Mouse (Mus musculus) thymus, postnatal 4 days (tissue): ENCODE results near the gene P4htm.

ENCODE experiments used
- DNase-seq: peaks from one replicate; pipeline ENCODE4 v3.0.0; 2021

Gene P4htm

GRCm38 (mm10) chr9:108577025-108577424, 20.4 kb downstream of the P4htm start:
- DNase-seq = no peak

GRCm38 (mm10) chr9:108575321-108576297, 21.9 kb downstream of the P4htm start:
- no peak for DNase-seq

GRCm38 (mm10) chr9:108574921-108575320, 22.5 kb downstream of the P4htm start:
- no peak for DNase-seq

GRCm38 (mm10) chr9:108573774-108574690, 23.4 kb downstream of the P4htm start:
- peak; percentile 89 for DNase-seq

- DNase-seq = no peak
Observed at GRCm38 (mm10) chr9:108572321-108572720, 25.1 kb downstream of the P4htm start.

- no peak for DNase-seq
Observed at GRCm38 (mm10) chr9:108571401-108571973, 26.0 kb downstream of the P4htm start.

GRCm38 (mm10) chr9:108570207-108570896, 27.1 kb downstream of the P4htm start:
- peak; percentile 96 for DNase-seq

- peak; percentile 88 for DNase-seq
Observed at GRCm38 (mm10) chr9:108569381-108570206, 27.9 kb downstream of the P4htm start, which contains the start of gene Dalrd3. TSS of gene Dalrd3 (plus strand) at chr9:108569886.

- peak; percentile 45 for DNase-seq
Observed at GRCm38 (mm10) chr9:108568511-108568921, 29.0 kb downstream of the P4htm start.

GRCm38 (mm10) chr9:108567931-108568419, 29.5 kb downstream of the P4htm start:
- DNase-seq = peak; percentile 43

GRCm38 (mm10) chr9:108566815-108567776, 30.4 kb downstream of the P4htm start, which contains the start of gene Ndufaf3:
TSS of gene Ndufaf3 (minus strand) at chr9:108567434.
- DNase-seq = peak; percentile 98

GRCm38 (mm10) chr9:108565881-108566814, 31.3 kb downstream of the P4htm start:
- DNase-seq = no peak

GRCm38 (mm10) chr9:108564131-108564530, 33.3 kb downstream of the P4htm start:
- DNase-seq = no peak

- DNase-seq = no peak
Observed at GRCm38 (mm10) chr9:108563671-108564070, 33.8 kb downstream of the P4htm start.

GRCm38 (mm10) chr9:108560227-108560841, 37.1 kb downstream of the P4htm start, which contains the start of gene Impdh2:
TSS of gene Impdh2 (plus strand) at chr9:108560286.
- peak; percentile 94 for DNase-seq

- no peak for DNase-seq
Observed at GRCm38 (mm10) chr9:108559169-108559568, 38.3 kb downstream of the P4htm start.

- DNase-seq = no peak
Observed at GRCm38 (mm10) chr9:108546875-108547274, 50.6 kb downstream of the P4htm start.

- no peak for DNase-seq
Observed at GRCm38 (mm10) chr9:108545986-108546385, 51.5 kb downstream of the P4htm start.
